Mouse (Mus musculus) cerebellum, adult (tissue): Measurements from ENCODE around the gene Fabp1.

Experiments
- ATAC-seq: cut with Nextera tagmentation; 2 replicates; pipeline ENCODE4 v1.9.2; 2017; ENCODE audit warnings: mild to moderate bottlenecking, moderate library complexity, mixed read lengths; ENCODE audit not compliant: insufficient number of reproducible peaks, low FRiP score, low TSS enrichment

Gene Fabp1

DNA sequence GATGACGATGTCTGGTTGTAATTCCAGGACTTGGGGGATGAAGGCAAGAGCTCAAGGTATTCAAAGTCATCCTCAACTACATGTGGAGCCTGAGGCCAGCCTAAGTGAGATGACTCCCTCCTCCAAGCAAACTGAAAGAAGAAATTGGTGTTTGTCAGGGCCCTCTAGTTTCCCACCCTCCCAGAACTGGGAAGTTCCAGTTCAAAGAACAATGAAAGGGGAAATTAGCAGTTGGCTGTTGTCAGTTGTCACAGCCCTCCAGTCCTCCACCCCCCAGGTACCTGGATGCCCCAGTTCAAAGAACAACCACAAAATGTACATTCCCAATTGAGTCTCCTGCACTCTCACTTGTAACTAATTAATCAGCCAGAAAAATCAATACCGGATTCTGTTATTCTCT, 9.1 kb downstream of the Fabp1 start:
- ATAC-seq: no peak

DNA sequence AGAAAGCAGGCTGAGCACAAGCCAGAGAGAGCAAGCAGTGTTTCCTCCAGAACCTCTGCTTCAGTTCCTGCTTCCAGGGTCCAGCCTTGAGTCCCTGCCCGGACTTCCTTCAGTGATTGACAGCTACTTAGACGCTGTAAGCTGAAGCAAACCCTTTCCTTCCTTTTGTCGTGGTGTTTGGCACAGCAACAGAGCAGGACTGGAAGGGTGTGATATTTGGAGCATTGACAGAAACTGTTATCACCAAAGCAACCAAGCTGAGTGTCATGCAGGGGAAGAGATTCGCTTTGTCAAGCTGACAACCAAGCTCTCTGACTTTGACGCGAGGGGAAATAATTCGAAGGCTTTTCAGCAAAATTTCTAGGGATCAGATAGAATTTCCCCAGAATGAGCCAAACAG, 12.3 kb downstream of the Fabp1 start:
- ATAC-seq: no peak

DNA sequence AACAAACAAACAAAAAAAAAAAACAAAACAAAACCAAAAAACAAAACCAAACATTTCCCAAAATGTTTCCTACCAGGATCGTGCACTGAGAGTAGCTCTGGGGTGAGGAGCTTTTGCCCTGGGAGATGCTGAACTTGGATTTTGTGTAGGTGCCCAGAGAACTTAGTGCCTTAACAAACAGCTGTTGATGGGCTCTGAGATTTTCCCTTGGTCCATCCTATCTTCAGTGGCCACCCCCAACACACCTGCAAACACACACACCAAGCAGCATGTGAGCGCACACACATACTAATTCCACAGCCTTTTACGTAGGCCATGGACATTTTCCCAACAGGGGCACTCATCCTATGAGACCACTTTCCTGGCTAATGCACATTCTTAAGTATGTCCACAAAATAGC, 12.8 kb downstream of the Fabp1 start:
- no peak for ATAC-seq

DNA sequence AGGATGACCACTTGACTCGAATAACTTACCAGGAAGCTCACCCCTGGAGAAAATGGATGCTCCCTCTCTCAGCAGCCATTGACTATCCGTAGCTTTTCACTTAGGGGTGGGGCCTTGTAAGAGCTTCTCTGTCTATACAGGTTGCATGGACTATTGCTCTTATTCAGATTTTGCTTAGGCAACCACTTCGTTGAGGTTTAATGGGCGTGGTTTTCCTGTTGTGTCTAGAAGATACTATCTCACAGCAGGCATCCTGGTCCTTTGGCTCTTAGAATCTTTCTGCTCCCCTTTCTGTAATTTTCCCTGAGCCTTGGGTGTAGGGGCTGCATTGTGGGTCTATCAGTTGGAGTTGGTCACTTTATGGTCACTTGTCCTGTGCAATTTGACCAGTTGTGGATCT, 21.9 kb downstream of the Fabp1 start:
- ATAC-seq: no peak

DNA sequence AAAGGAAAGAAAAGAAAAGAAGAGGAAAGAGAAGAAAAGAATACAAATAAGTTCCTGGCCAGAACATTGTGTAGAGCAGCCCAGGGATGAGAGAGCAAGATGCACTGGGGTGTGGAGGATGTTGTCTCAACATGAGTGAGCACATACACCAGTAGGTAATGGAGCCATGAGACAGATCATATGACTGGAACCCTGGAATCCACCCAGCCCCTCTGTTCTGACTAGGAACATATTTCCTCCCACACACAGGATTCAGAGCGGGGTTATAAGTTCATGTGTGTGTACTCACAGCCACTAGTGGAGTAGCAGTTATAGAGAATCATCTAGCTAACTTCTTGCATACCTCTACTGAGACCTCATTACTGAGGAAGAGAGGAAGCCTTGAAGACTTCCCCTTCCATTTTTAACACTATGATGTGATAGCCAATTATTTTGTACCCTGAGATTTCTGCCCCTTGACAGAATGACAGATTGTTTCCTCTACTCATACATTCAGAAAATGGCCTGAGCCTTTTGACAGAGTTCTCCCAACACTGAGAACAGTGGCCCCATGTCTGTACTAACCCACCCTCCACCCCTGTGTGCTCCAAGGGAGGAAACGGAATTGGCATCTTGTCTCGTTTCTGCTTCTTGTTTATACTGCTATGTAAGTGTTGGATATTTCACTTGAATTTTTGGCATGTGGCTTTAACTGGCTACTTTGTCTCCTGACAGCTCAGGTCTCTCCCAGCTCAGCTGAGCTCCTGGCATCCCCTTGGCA, 24.7 kb downstream of the Fabp1 start:
- no peak for ATAC-seq

DNA sequence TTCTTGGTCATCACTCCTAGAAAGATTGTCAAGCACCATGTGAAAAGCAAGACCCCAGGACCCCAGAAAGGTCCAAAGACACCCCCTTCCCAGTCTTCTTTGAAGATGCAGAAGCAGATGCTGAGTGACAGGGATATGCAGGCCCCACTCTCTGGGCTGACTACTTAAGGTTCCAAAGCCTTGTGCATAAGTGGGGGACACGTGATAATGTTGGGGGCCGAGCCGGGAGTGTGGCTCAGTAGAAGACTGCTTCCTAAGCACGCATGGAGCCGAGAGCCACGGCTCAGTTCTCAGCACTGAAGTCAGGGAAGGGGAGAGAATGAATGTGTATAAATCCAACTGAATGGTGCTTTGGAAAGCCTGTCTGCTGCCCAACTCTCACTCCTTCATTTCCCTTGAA, 26.9 kb downstream of the Fabp1 start:
- ATAC-seq: no peak

DNA sequence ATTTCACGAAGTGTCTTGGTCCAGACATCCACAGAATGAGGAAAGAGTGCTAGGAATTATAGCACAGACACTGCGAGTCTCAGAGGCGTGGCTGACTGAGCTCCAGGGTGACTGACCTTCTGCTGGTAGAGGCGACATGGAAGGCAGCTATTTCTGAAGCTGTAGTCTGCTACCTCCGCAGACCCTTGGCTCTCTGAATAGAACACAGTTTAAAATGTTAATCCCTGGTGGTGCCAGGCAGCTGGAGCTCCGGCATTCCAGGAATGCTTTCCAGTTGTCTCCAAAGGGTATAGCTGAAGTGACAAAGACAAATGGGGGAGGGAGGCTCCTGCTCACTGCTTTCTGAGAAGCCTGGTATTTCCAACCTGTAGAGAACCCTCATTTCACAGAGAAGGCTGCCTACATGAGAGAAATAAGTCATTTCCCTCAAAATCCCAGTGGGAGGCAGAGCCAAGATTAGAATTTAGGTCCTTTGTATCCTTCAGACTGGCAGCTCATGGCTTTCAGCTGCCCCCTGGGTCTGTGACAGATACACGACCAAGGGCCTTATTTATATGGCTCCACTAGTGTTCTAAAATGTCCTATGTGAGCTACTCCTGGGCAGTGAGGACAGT, 27.6 kb downstream of the Fabp1 start:
- no peak for ATAC-seq

DNA sequence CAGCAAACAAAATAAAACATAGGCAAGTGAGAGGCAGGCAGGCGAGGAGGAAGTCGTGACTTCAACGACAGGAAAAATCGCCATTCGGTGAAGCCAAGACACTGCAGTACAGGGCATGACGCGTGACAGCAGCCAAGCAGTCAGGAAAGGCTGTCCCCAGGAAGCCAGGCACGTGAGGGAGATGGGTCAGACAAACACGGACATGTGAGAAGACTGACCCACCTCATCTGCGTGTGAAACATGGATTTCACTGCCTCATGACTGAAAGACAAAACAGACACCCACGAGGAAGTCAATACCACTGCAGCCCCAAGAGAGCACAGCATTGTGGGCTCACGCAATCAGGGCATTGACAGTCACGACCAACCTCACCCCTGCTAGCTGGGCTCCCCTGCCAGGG, 35.5 kb downstream of the Fabp1 start:
- ATAC-seq: no peak

DNA sequence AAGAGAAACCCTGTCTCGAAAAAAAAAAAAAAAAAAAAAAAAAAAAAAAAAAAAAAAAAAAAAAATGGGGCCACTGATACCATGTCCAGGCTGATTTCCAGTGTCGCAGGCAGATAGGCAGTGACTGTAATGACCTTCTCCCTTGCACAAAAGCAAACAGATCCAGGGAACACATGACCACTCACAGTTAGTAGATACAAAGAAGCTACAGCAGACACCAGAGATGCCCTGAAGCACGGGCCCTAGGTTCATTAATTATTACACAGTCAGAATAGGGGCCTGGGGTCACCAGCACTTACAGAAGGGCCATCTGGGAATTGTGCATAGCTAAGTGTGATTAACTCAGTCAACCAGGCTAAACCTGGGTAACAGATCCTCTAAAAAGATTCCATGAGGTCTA, 36.3 kb downstream of the Fabp1 start:
- no peak for ATAC-seq

DNA sequence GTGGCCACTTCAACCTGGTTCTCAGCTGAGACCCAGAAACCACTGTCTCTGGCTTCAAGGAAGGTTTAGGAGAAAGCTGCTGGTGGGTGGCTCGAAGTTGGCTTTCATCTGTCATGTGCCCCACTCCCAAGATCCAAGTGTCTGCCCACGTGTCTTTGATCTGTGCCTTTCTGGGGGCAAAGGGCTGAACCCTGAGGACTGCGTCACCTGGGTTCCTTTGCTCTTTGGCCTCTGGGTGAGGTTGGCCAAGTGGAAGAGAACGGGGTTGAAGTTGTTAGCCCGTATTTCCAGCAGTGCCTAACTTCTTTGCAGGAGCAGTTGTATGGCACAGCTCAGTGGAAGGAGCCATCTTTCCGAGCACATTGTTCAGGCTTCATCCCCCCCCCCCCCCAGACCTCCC, 36.9 kb downstream of the Fabp1 start:
- ATAC-seq: no peak

DNA sequence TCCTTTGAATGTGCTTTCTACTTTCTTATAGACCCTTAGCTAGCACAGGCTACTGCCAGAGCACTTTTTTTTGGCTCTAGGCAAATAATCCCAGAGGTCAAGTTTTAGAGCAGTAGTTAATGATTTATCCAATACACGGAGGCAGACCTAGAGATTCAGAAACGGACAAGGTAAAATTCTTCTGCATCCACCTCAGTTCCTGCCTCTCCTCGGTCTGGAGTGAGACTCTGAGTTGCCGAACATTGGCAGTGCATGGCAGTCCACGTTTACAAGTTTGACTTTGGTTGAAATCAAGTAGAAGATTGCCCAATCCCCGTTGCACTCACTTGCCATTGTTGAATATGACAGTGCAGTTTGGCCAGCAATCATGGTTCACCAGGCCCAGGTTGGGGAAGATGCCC, 37.4 kb downstream of the Fabp1 start:
- no peak for ATAC-seq

DNA sequence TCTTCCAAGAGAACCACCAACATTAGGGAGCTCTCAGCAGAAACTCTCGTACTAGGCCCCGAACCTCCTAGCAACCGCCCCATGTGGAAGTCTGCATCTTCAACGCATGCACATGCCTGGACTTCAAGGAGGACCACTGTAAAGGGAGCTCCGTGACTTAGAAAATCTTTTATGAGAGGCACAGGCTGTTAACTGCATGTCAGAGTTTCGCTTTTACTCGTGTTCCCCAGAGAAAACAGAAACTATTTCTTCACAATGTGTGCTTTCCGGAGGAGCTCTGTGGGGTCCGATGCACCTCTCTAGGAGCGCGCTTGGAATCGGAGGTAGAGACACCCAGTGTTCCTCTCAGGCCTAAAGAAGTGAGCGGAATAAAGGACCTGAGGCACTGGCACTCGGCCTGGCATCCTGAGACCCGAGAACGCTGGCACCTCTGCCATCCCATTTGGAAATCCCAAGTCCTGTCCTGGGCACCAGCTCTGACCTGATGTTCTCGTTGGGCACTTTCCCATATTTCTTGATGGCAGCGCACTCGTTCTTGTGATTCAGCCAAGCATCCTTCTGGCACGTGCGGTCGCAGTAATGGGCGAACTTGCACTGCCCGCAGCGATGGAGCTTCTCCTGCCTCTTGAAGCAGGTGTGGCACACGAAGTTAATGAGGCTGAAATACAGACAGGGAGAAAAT, 39.6 kb downstream of the Fabp1 start:
- ATAC-seq: no peak

DNA sequence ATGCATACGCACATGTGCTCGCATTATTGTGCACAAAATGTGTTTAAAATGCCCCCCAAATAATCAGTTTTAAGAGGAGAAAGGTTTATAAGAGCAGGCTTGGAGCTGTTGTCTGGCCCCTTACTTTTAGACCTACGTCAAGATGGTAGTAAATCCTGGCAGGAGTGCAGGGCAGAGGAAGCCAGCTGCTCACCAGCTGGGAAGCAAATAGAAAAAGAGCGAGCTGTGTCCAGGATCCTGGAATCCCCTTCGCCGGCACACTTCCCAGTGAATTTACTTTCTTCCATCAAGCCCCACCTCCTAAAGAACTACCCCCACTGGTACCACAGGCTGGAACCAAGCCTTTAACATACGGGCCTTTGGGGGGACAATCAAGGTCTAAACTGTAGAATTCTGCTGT, 41.2 kb downstream of the Fabp1 start:
- no peak for ATAC-seq

DNA sequence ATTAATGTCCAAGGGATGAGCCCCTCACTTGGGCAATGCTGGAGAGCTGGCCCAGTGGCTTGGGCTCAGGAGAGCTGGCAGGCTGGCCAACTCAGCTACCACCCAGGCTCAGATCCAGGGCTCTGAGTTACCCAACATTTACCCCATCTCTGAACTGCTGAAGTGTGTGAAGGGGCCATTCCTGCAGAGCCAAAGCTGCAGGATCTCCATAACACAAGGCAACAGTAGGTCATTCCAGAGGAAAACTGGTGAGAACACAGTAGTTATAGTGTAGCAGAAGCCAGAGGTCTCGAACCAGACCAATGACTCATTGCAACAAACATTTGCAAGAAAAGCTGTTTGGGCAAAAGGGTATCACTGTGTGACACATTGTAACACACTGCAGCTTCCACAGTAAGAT, 43.2 kb downstream of the Fabp1 start:
- ATAC-seq: no peak

DNA sequence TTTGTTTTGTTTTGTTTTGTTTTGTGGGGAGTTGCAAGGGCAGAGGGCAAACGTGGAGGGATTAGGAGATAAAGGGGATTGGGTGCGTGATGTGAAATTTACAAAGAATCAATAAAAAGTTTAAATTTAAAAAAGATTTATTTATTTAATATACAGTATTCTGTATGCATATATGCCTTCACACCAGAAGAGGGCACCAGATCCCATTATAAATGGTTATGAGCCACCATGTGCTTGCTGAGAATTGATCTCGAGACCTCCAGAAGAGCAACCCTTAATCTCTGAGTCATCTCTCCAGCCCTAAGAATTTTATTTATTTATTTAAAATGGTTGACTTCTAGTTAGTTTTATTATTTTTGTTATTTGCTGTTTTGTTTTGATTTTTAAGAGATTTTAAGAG, 43.6 kb downstream of the Fabp1 start:
- ATAC-seq: no peak

DNA sequence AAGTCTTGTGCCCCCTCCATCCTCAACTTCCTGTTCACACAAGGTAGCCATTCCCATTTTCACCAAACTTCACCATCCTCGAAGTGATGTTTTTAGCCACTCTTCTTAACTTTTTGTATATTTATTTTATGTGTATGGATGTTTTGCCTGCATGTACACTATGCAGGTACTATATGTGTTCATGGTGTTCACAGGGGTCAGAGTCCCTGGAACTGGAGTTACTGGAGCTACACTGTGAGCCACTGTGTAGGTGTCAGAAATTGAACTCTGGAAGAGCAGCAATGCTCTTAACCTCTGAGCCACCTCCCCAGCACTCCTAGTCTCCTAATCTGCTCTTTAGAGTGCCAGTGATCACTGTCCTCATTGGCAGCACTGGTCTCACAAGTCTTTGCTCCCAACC, 48.8 kb downstream of the Fabp1 start:
- ATAC-seq: no peak

DNA sequence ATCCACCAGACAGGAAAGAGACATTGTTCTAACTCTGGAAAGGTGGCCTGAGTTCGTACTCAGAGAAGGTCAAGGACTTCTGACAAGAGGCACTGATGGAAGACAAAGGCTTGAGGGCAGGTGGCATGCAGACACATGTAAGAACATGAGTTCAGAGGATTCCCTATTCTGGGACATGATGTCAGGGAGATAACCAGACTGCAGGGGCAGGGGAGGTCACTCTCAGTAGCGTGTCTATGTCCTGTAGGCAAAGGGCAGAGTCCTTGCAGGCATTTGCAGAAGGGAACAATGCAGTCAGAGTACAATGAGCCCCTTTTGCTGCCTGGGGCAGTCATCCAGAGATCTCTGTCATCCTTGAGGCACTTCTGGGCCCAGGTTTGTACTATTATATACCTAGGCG, 50.0 kb downstream of the Fabp1 start:
- ATAC-seq: no peak

DNA sequence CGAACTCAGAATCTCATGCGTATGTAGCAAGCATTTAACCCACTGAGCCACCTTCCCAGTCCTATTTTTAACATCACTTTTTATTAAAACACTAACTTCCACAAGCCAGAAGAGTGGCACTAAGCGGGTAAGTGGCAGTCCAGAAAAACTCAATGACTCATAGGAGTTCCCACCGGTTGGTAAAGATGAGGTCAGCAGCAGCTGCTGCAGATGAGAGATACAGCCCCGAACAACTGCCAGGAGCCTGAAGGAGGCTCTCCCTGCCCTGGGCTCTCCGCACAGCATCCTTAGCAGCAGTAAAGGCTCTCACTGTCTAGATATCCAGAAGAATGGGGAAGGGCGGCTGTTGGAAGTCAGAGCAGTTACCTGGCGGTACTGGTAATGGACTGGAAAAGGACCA, 51.3 kb downstream of the Fabp1 start:
- ATAC-seq: no peak

DNA sequence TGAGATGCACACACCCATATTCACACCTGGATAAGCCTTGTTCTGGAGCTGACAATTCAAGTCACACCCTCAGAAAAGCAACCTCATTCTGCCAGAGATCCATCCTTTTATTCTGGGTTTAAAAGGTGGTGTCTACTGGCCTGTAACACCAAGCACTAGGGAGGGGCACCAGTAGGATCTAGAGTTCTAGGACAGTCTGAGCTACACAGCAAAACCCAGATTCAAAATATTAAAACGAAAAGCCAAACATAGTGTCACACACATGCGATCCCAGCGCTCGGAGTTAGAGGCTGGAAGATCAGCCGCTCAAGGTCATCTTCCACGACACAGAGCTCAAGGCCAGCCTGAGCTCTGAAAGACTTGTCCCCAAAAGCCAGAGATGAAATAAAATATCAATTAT, 54.8 kb downstream of the Fabp1 start:
- no peak for ATAC-seq
